Mouse (Mus musculus): Measurements from ENCODE around the gene Xlr4a.
"Not testable (repeated sequence)": the region's sequence is repeated elsewhere in the genome, so short reads cannot be mapped to it uniquely, and the experiment has no call there.

Xlr4a gene

GRCm38 (mm10) chrX:73082267-73083055, at the start of gene Xlr4a:
Gene Xlr4a, minus strand, starts transcription at chrX:73082478.
- DNase-seq (ENCODE audit: low read depth in 2 of 2, low spot score in 2 of 2), result peak; percentile 22 to 48

GRCm38 (mm10) chrX:73122859-73123829, 40.9 kb upstream of the Xlr4a start:
- DNase-seq (ENCODE audit: low read depth in 2 of 2, low spot score in 2 of 2), result not testable (repeated sequence)

- DNase-seq (ENCODE audit: low read depth in 2 of 2, low spot score in 2 of 2), result not testable (repeated sequence)
These were observed 34.5 kb upstream of the Xlr4a start, which contains the start of gene Gm14685 for GRCm38 (mm10) chrX:73116747-73117146. Gene Gm14685, plus strand, starts transcription at chrX:73117047.

- DNase-seq (ENCODE audit: low read depth in 2 of 2, low spot score in 2 of 2), result not testable (repeated sequence)
These were observed 14.7 kb upstream of the Xlr4a start, which contains the start of gene Xlr3a for GRCm38 (mm10) chrX:73096941-73097508. Gene Xlr3a, minus strand, starts transcription at chrX:73097095.

- DNase-seq (ENCODE audit: low read depth in 2 of 2, low spot score in 2 of 2), result not testable (repeated sequence)
These were observed 15.4 kb downstream of the Xlr4a start for GRCm38 (mm10) chrX:73066765-73067312.

GRCm38 (mm10) chrX:73064415-73064793, 17.9 kb downstream of the Xlr4a start, which contains the start of gene Pnma3:
Gene Pnma3, plus strand, starts transcription at chrX:73064787.
- no peak for DNase-seq (ENCODE audit: low read depth in 2 of 2, low spot score in 2 of 2)

- no peak for DNase-seq (ENCODE audit: low read depth in 2 of 2, low spot score in 2 of 2)
These were observed 18.5 kb downstream of the Xlr4a start for GRCm38 (mm10) chrX:73063512-73064414.

- no peak for DNase-seq (ENCODE audit: low read depth in 2 of 2, low spot score in 2 of 2)
These were observed 20.0 kb downstream of the Xlr4a start for GRCm38 (mm10) chrX:73062323-73062722.

- DNase-seq (ENCODE audit: low read depth in 2 of 2, low spot score in 2 of 2), result no peak
These were observed 20.8 kb downstream of the Xlr4a start for GRCm38 (mm10) chrX:73061528-73061927.

- peak; percentile 79 to 86 for DNase-seq (ENCODE audit: low read depth in 2 of 2, low spot score in 2 of 2)
These were observed 28.3 kb downstream of the Xlr4a start for GRCm38 (mm10) chrX:73053860-73054563.

- DNase-seq (ENCODE audit: low read depth in 2 of 2, low spot score in 2 of 2), result no peak
These were observed 42.6 kb downstream of the Xlr4a start for GRCm38 (mm10) chrX:73039666-73040065.

GRCm38 (mm10) chrX:73038831-73039230, 43.4 kb downstream of the Xlr4a start:
- DNase-seq (ENCODE audit: low read depth in 2 of 2, low spot score in 2 of 2), result no peak

GRCm38 (mm10) chrX:73037003-73037402, 45.3 kb downstream of the Xlr4a start, which contains the start of gene Pnma5:
Gene Pnma5, minus strand, starts transcription at chrX:73037103.
- no peak for DNase-seq (ENCODE audit: low read depth in 2 of 2, low spot score in 2 of 2)
